Mouse (Mus musculus) brown adipose tissue, adult 24 weeks (tissue): ENCODE data around the gene Ovca2. TPM values are rescaled to one million over a fixed set of nuclear protein-coding genes. Genes with fewer than 3 reads are reported as not detected.

ENCODE experiments used
- H3K27ac ChIP-seq: fragments of 200-500 bp; replicated peaks from 2 replicates; pipeline ENCODE4 v1.5.1; 2012; ENCODE audit warnings: low read depth, mild to moderate bottlenecking, low read length
- H3K4me1 ChIP-seq: fragments of 200-500 bp; 2 replicates; pipeline ENCODE4 v1.6.1; 2012; ENCODE audit warnings: low read length, mixed read lengths; ENCODE audit not compliant: control insufficient read depth, insufficient read depth, insufficient read length
- H3K4me3 ChIP-seq: fragments of 200-500 bp; 2 replicates; pipeline ENCODE4 v1.5.1; 2012; ENCODE audit warnings: low read depth, mild to moderate bottlenecking, low read length, moderate library complexity; ENCODE audit not compliant: insufficient read depth
- polyA plus RNA-seq: library from polyadenylated mRNA; stranded (reverse); fragments of >200 nt; gene quantifications from 2 replicates; pipeline ENCODE4 v1.2.4, GENCODE M21; 2012; ENCODE audit not compliant: missing spikeins, insufficient read depth, insufficient read length

The Ovca2 gene
- polyA plus RNA-seq, result 10.4 and 13.2 TPM in 2 replicates

DNA sequence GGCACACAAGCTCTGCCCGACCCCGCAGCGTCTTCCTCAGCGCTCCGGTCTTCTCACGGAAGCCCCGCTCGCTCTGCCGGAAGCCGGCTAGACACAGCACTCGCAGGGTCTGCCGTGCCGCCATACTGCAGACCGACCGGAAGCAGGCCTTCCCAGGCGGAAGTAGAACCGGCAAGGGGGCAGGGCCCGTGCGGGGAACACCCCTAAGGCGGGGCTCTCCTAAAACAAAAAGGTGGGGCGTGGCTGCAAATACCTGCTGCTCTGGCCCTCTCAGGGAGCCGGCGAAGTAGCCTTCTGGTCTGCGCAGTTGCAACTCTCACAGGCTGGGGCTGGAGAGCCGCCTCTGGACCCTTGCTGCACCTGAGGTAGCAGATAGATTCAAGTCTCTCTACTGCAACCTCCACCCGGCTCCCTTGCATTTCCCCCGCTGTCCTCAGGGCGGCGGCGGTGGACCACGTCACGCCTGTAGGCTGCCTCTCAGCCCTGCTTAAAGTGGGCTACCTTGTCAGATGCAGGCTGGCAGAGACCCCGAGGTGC lies at the start of gene Ovca2:
Gene Ovca2 (minus strand): TSS at position 164 of the 537 bp plus-strand sequence.
- Histone ChIP-seq H3K4me3 (peak within 1 kb of the TSS; percentile 87), H3K4me1 (no peaks in the 10 kb centered on the region), H3K27ac (peak within 1 kb of the TSS; percentile 70)

DNA sequence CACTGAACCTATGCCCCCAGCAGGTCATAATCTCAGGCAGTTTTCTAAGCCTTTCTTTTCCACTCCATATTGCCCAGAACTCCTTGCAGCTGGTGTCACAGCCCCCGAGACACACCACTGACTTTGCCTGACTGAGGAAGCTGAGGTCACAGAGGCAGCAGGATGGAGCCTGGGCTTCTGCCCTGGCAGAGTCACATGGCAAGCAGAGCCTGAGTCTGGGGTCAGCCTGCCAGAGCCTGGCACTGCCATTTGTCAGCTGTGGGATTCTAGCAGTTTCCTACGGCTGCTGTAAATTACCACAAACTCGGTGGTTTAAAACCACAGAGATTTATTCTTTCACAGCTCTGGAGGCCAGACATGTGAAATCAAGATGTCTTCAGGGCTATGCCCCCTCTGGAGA lies 49.0 kb upstream of the Ovca2 start:
- H3K4me1 ChIP-seq, result no peaks in the 10 kb centered on the region
- no peak overlapping the region for H3K27ac ChIP-seq
- no peak overlapping the region for H3K4me3 ChIP-seq

DNA sequence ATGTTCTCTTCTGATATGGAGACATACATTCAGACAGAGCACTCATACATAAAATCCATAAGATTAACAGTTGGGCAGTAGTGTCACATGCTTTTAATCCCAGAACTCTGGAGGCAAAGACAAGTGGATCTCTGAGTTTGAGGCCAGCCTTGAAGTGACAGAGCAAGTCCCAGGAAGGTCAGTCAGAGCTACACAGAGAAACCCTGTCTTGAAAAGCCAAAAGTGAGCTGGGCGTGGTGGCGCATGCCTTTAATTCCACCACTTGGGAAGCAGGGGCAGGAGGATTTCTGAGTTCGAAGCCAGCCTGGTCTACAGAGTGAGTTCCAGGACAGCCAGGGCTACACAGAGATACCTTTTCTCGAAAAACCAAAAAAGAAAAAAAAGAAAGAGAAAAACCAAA lies 46.2 kb upstream of the Ovca2 start:
- H3K4me3 ChIP-seq, result no peak overlapping the region
- no peaks in the 10 kb centered on the region for H3K4me1 ChIP-seq
- H3K27ac ChIP-seq, result no peak overlapping the region

DNA sequence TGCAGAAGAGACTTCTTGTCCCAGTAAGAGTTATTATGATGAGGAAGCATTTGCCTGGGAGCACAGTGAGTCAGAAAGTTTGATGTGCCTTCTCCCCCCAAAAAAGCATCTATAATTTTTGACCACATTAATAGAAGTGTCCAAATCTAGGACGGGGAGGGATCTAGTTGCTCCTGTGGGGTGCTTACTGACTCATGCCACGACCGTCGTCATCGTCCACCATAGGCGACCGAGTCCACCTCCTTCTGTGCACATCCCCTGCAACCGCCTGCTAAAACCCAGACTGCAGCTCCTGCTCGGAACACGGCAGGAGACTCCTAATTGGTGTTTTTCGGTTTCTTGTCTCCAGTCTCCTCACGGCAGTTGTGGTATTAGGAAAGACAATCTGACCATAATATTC lies 45.4 kb upstream of the Ovca2 start:
- no peak overlapping the region for H3K4me3 ChIP-seq
- H3K27ac ChIP-seq, result no peak overlapping the region
- H3K4me1 ChIP-seq, result no peaks in the 10 kb centered on the region

DNA sequence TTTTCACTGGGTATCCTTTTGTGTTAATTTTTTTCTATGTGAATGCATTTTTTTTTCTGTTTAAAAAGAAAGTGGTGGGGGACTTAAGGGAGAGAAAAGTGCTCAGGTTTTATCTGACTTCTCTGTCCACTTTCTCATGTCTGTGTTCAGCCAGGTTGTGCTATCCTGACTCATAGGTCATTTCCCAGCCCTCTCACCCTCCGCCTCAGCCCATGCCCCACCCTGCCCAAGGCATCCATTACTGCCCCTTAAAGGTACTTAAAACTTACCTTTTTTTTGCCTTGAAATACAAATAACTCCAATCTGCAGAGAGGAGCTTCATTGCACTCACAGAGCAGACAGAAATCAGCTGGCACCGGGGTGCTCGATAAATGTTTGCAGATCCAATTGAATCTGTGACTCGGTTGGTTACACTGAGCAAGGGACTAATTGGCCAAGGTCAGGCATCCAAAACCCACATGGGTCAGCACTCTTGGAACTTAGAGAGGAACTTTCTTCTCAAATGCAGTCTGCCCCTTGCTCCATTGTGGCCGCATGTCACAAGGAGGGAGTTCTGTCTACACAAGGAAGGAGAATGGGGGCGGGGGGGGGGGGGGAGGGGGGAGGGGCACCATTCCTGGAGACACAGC lies 42.0 kb upstream of the Ovca2 start:
- Histone ChIP-seq H3K4me1 (no peaks in the 10 kb centered on the region), H3K4me3 (no peak overlapping the region), H3K27ac (no peak overlapping the region)

DNA sequence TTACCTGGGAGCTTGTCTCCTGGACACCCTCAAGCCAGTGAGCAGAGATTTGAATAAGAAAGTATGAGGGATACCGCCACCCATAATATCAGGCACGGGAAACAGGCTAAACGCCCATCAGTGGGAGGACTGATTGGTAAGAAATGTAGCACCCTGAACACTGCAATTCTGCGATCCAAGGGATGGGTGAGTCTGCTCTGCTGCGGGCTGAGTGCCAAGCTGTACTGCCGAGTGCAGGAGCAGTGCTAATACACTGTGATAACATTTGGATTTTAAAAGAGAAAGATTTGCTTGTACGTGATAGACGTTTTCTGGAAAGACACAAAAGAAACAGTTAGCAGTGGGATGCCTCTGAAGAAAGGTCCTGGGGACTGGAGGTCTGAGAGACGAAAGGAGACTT lies 41.5 kb upstream of the Ovca2 start:
- Histone ChIP-seq H3K4me3 (no peak overlapping the region), H3K27ac (no peak overlapping the region)

DNA sequence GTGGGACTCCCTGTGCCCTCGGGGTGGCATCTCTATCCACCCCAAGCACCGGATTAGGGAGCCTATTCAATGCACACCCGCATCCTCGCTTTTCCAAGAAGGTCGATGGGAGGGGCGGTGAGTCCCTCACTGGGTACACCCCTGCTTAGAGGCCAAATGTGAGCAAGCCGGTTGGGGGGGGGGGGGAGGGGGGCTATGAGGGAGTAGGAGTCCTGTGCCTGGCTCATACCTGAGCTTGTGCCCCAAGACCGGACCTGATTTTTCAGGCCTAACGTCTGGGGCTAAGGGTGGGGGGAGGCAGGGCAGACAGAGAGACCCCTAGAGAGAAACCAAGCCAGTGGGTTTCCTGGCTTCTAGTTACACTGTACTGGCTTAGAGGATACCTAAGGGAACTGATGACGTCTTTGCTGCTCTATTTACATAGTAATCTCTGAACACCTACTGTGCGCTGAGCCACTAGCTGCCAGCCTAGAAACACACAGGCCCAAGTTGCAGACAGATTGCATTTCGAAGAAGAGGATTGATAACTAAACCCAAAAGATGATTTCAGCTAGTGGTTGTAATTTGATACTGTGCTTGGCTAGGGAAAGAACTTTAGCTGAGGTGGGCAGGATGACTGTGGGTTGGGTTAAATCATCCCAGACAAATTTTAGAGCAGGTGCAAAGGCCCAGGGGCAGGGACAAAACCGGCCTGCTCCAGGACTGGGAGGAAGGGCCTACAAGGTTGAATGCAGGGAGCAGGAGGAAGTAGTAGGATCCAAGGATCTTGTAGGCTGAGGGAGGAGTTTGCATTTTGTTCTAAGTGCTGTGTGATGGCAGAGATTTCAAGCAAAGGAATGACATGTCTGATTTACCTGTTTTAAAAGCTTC lies 35.7 kb upstream of the Ovca2 start:
- no peak overlapping the region for H3K27ac ChIP-seq

More for the DNA sequence above, 41.5 kb upstream of the Ovca2 start:
- H3K4me1 ChIP-seq, result no peaks in the 10 kb centered on the region

DNA sequence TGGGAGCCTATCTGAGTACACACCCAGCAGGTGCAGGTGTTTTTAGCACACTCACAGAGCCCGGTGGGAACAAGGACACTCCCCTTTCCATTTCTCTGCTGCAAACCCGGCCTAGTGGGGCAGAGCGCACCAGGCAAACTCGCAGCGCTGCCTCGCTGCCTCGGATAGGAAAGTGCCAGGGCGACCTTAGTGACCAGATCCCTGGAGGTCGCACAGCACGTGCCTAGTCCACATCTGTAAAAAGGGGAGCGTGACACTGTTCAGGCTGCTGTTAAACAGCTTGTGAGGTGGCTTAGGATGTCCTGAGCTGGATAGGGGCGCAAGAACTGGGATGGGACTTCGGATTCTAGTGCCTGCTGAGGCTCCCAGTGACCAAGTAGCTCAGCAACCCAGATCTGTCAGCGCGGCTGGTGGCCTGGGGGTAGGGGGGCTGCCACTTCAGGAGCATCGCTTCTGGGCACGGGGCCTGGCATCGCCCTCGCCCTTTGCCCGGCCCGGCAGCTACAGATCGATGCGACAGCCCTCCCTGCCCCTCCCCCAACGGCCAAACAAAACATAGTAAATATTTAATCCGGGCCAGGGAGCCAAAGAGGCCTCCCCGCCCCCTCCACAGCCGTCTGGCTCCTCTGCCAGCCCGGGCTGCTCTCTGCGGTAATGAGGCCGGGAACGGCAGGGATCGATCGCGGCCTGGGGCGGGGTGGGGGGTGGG lies 34.9 kb upstream of the Ovca2 start:
- peak overlapping the region; percentile 37 for H3K4me3 ChIP-seq
- peaks cover 10% of the 10 kb centered on the region; the same call in 1 of the 2 replicates for H3K4me1 ChIP-seq
- peak overlapping the region; percentile 39 for H3K27ac ChIP-seq

More for the DNA sequence above, 35.7 kb upstream of the Ovca2 start:
- no peak overlapping the region for H3K4me3 ChIP-seq
- peaks cover 10% of the 10 kb centered on the region; the same call in 1 of the 2 replicates for H3K4me1 ChIP-seq

DNA sequence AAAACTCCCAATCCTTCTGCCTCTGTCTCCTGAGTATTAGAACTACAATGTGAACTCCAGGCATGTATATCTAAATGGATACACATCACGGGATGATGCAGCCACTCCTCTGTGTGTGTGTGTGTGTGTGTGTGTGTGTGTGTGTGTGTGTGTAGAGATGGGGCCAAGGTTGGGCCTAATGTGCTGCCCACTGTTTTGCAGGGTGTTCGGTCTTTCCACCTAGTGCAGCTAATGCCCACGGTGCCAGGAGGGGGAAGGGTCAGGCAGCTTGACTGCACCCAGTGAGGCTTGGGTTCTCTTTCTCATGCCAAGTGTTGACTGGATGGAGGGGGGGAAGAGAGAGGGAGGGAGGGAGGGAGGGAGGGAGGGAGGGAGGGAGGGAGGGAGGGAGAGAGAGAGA lies 34.2 kb upstream of the Ovca2 start:
- no peak overlapping the region for H3K27ac ChIP-seq
- no peak overlapping the region for H3K4me3 ChIP-seq
- peaks cover 10% of the 10 kb centered on the region; the same call in 1 of the 2 replicates for H3K4me1 ChIP-seq

DNA sequence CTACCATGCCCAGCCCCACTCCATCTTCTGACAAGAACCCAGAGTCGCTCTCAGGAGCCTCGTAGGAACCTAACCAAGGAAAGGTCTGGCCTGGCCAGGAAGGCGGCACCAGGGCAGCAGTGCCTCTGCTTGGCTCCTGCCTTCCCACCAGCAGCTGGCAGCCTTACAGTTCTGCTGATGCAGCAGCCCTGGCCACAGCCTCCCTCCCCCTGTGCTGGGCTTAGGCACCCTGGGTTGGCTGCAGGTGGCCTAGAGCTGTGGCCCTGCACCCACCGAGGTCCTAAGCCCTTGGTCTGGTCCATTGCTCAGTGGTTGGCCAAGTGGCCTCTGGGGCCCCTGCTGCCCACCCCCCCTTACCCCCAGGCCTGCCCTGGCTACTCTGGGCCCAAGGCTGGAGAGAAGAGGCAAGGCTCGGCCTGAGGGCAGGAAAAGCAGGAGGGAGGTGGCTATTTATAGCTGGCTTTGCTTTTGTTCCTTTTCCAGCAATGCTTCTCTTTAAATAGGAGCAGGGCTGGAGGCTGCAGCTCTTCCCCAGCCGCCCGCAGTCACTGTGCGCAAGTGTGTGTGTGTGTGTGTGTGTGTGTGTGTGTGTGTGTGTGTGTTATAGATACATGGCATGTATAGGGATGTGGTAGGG lies 33.5 kb upstream of the Ovca2 start:
- Histone ChIP-seq H3K27ac (no peak overlapping the region), H3K4me3 (no peak overlapping the region), H3K4me1 (peaks cover 10% of the 10 kb centered on the region; the same call in 1 of the 2 replicates)

DNA sequence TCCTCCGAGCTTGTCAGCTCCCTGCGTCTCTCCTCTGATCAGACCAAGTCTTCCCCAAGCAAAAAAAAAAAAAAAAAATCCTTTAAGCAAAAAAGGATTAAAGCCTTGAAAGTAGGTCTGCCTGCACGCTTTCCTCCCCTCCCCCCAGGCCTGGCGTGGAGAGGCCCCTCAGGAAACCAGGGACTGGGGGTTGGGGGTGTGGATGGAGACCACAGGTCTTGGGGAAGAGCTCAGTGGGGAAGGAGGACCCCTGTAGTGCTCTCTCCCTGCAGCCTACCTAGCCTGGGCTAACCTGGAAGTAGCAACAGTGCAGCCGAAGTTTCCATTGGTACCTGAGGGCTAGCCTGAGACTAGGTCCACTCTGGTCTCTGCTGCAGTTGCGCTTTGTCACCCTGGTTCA lies 32.1 kb upstream of the Ovca2 start:
- Histone ChIP-seq H3K4me1 (peaks cover 10% of the 10 kb centered on the region; the same call in 1 of the 2 replicates), H3K4me3 (no peak overlapping the region), H3K27ac (no peak overlapping the region)

DNA sequence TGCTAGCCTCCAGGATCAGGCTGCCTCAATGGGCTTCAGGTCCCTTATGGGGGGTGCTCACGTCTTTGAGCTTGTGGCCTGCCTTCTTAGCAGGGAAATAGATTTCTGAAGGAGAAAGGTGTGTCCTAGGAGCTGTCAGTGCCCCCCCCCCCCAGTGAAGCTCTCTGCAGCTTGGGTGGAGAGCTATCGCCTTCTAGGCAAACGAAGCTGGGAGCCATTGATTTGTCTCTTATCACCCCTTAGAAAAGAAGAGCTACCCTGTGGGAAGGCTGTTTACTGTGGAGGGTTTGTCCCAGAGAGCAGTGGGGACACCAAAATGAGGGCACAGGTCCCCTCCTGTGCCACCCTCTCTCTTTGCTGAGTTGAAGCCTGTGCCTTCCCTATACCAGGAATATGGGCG lies 31.5 kb upstream of the Ovca2 start:
- peaks cover 10% of the 10 kb centered on the region; the same call in 1 of the 2 replicates for H3K4me1 ChIP-seq

DNA sequence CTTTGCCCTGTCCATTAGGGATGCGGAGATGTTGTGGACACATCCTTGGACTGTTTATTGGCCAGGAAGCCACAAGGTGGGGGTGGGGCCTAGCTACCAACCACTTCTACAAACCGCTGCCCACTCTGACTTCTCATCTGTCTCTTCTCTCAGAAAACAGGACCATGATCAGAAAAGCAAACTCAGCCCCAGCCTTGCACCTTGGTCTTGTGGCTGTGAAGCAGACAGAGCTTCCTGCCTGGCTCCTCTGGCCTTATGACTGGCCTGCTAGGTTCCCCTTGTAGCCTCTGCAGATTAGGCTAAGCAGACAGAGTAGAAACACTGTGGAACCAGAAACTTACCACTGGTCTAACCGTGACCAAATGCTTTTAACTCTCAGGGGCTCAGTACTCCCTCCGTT lies 30.7 kb upstream of the Ovca2 start:
- Histone ChIP-seq H3K4me3 (no peak overlapping the region), H3K4me1 (peaks cover 13% of the 10 kb centered on the region; the same call in 1 of the 2 replicates), H3K27ac (no peak overlapping the region)

More for the DNA sequence above, 31.5 kb upstream of the Ovca2 start:
- Histone ChIP-seq H3K4me3 (no peak overlapping the region), H3K27ac (no peak overlapping the region)

DNA sequence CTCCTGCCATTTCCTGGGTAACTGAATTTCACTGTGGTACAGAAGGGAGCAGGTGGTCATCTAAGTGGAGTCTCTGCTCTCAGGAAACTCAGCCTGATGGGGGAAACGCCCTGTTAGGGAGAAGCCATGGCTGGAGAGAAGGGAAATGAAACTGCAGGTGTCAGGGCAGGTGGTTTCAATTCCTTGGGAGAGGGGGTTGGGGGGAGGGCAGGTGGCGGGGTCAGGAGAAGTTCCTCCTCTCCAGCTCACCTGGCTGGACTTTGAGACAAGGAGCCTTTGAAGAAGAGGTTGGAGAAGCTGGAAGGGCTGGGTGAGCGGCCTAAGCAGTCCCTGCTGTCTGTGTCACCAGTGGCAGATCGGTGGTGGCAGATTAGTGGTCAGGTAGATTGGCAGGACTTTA lies 27.7 kb upstream of the Ovca2 start:
- Histone ChIP-seq H3K4me1 (peaks cover 14% of the 10 kb centered on the region), H3K4me3 (no peak overlapping the region), H3K27ac (no peak overlapping the region)
